Mouse (Mus musculus): ENCODE results near the gene Gch1. TPM values are rescaled to one million over a fixed set of nuclear protein-coding genes. Genes with fewer than 3 reads are reported as not detected.

Gene Gch1
- polyA plus RNA-seq, 1 experiment from 2014 or later = 3.2 TPM

DNA sequence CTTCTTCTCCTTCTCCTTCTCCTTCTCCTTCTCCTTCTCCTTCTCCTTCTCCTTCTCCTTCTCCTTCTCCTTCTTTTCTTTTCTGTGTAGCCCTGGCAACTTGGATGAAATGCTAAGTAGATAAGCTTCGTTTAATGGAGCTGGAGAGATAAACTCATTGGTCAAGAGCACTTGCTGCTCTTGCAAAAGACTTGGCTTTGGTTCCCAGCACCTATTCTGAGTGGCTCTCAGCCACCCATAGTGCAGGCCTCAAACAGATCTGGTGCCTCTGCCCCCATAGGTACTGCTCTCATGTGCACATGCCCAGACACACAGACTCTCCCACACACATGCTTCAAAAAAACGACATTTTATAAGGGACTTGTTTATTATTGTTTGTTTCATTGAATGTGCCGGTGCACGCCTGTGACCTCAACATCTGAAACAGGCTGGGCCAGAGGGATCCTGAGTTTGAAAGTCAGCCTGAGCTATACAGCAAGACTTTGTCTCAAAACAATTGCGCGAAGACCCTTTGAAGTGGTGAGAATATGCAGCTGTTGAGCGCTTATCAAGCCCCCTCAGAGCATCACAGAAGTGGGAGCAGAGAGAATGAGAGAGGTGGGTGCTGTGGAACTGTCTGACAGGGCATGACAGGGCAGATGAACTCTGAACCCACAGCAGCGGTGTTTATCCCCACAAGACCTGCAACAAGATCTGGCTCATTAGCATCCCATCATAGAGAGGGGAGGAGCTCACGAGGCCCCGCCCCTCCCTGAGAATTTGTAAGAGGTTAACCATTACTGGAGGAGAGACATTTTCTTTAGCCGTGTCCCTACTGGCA is 33.6 kb upstream of the Gch1 start:
- Histone ChIP-seq H3K9me3 (replicated peaks) (no peaks in the 10 kb centered on the region), H3K9ac (no peak overlapping the region), H3K27me3 (no peaks in the 10 kb centered on the region), H3K4me1 (replicated peaks) (peaks cover 14% of the 10 kb centered on the region), H3K4me2 (no peak overlapping the region), H3K27ac (no peak overlapping the region), H3K36me3 (no peaks in the 10 kb centered on the region), H3K4me3 (replicated peaks) (no peak overlapping the region)
- DNase-seq (peak; percentile 38), ATAC-seq (ENCODE audit: low read depth) (no peak)
- 74% methylated on average over 11 of the region's 11 CpGs for WGBS (ENCODE audit: insufficient replicate concordance)

DNA sequence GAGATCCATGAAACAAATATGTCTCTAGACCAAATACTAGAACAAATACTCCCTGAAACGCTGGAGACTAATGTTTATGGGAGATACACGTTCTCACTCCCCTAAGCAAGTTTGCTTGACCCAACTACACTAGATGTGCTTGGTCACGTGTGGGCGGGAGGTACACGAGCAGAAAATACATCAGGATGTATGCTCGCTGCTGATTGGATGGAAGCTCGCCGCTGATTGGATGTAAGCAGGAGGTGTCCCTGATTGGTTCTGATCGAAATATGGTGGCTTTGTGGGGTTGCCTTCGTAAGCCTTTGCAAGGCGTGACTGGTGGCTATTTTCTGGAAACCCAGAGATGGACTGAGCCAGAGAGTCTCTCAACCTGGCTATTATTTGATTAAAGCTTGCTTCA is 32.4 kb upstream of the Gch1 start:
- WGBS (ENCODE audit: insufficient replicate concordance) = 71% methylated on average over 11 of the region's 11 CpGs
- no peak for DNase-seq
- Histone ChIP-seq H3K9me3 (replicated peaks) (no peaks in the 10 kb centered on the region), H3K9ac (no peak overlapping the region), H3K4me2 (no peak overlapping the region), H3K36me3 (no peaks in the 10 kb centered on the region), H3K27me3 (0 out of 2 replicates have a peak, but pooled peaks cover under 1% of the 10 kb centered on the region), H3K4me3 (replicated peaks) (no peak overlapping the region), H3K27ac (no peak overlapping the region), H3K4me1 (replicated peaks) (peaks cover 14% of the 10 kb centered on the region)
- ATAC-seq (ENCODE audit: low read depth) = no peak

DNA sequence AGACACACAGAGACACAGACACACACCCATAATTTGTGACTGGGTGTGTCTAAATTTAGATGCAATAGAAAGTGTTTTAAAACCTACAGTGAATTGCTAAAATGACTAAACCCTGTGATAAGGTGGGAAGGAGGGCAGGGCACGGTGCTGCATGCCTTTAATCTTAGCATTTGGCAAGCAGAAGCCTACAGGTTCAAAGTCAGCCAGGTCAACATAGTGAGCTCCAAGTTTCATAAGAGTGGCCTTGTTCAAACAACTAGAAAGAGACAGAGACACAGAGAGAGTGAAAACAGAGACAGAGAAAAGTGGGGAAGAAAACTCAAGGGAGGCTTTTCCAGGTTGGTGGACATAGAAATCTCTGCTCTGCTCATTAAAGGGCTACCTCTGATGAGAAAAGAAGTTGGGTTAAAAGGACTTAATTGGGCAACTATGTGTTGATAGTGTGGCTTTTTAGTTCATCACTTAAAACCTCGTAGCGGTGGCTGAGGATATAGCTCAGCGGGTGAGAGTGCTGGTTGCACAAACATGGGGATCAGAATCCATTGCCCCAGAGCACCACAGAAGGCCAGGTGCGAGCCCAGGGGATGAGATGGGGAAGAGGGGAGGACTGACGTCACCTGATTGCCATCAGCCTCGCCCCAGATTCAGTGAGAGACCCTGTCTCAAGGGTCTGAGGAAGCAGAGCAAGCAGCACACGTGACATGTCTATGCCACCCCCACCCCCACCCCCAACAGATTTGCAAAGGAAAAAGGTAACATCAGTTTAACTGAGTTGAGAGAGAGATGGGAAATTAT is 31.2 kb upstream of the Gch1 start:
- DNase-seq (no peak), ATAC-seq (ENCODE audit: low read depth) (no peak)
- Histone ChIP-seq H3K4me3 (replicated peaks) (no peak overlapping the region), H3K9me3 (replicated peaks) (no peaks in the 10 kb centered on the region), H3K4me1 (replicated peaks) (peaks cover 14% of the 10 kb centered on the region), H3K27me3 (0 out of 2 replicates have a peak, but pooled peaks cover 3% of the 10 kb centered on the region), H3K4me2 (no peak overlapping the region), H3K36me3 (no peaks in the 10 kb centered on the region), H3K9ac (no peak overlapping the region), H3K27ac (no peak overlapping the region)
- 60% methylated on average over 8 of the region's 8 CpGs for WGBS (ENCODE audit: insufficient replicate concordance)

DNA sequence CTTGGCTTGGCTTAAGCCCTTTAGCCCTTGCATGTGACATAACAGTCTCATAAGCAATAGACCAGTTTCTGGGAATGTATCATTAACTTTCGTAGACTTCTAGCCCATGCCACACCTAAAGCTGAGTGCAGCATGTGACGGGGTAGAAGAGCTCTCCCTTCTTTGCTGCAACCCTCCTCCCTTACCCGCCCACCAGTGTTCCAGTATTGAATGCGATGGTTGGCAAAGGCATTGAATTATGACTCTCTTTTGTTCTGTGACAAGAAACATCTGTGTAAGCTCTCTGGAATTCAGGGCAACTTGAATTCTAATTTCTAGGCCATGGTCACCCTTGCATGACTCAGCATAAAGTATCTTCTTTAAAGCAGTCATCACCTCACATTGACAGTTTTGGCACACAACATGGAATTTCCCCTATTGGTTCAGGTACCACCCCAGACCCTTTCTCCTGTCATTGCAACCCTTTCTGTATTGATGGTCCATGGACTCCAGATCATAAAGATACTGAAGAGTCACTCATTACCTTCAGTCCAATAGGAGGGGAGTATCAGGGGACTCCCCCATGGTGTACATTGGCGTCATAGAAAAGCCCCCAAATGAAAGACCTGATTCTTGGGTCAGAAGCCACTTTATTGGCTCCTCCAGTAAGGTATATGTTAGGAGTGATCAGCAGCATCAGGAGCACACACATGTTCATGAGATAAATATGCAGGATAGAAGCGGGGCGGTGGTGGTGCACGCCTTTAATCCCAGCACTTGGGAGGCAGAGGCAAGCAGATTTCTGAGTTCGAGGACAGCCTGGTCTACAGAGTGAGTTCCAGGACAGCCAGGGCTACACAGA is 29.8 kb upstream of the Gch1 start:
- ATAC-seq (ENCODE audit: low read depth) = no peak
- no peak for DNase-seq
- H3K4me3 ChIP-seq (replicated peaks) = no peak overlapping the region
- 0 out of 2 replicates have a peak, but pooled peaks cover 3% of the 10 kb centered on the region for H3K27me3 ChIP-seq
- no peak overlapping the region for H3K4me2 ChIP-seq
- peaks cover 14% of the 10 kb centered on the region for H3K4me1 ChIP-seq (replicated peaks)
- H3K36me3 ChIP-seq = no peaks in the 10 kb centered on the region
- WGBS (ENCODE audit: insufficient replicate concordance) = 79% methylated on average over 9 of the region's 9 CpGs
- H3K9ac ChIP-seq = no peak overlapping the region
- H3K27ac ChIP-seq = no peak overlapping the region
- H3K9me3 ChIP-seq (replicated peaks) = no peaks in the 10 kb centered on the region

DNA sequence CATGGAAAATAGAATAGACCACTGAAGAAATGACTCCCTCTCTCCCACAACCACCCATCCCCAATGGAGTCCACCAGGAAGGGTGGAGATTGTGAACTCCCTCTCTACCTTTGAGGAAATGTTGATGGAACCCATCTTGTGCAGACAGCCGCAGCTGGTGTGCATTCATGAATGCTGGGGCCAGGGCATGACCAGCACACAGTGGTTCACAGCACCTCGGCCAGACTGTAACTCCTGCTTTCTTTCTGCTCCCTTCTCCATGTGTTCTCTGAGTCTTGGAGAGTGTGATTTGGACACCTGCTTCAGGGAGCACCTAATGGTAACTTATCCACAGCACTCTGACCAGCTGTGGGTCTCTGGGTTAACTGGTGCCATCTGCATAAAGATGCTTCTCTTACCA is 27.3 kb upstream of the Gch1 start:
- no peak for DNase-seq

DNA sequence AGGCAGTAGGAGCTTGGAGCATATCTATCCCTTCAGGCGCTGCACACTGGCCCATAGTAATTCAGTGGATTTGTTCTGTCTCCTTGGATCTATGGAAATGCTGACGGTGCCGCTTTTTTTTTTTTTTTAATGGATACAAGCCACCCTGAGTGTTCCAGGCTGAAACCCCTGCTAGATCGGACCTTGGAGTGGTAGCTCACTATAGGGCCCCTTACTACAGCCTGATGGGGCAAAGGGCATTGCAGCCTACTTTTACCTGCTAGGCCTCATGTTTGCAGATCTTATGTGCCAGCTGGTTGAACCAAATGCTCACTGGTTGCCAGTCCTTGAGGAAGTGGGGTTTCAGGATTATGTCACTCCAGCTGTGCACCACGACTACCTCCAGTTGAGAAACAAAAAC is 25.2 kb upstream of the Gch1 start:
- Histone ChIP-seq H3K4me2 (no peak overlapping the region), H3K27me3 (peaks cover 8% of the 10 kb centered on the region; the same call in 1 of the 2 replicates), H3K4me3 (replicated peaks) (no peak overlapping the region), H3K27ac (no peak overlapping the region), H3K36me3 (no peaks in the 10 kb centered on the region), H3K4me1 (replicated peaks) (peaks cover 4% of the 10 kb centered on the region; the same call in 1 of the 2 replicates), H3K9me3 (replicated peaks) (no peaks in the 10 kb centered on the region), H3K9ac (no peak overlapping the region)
- ATAC-seq (ENCODE audit: low read depth) = no peak
- WGBS (ENCODE audit: insufficient replicate concordance) = 64% methylated on average over 5 of the region's 5 CpGs
- no peak for DNase-seq

More for the DNA sequence above, 27.3 kb upstream of the Gch1 start:
- Histone ChIP-seq H3K9me3 (replicated peaks) (no peaks in the 10 kb centered on the region), H3K36me3 (no peaks in the 10 kb centered on the region), H3K27ac (no peak overlapping the region), H3K4me1 (replicated peaks) (peaks cover 5% of the 10 kb centered on the region; the same call in 1 of the 2 replicates), H3K4me2 (no peak overlapping the region), H3K9ac (no peak overlapping the region), H3K27me3 (peaks cover 8% of the 10 kb centered on the region; the same call in 1 of the 2 replicates), H3K4me3 (replicated peaks) (no peak overlapping the region)
- 65% methylated on average over 2 of the region's 2 CpGs for WGBS (ENCODE audit: insufficient replicate concordance)
- no peak for ATAC-seq (ENCODE audit: low read depth)

DNA sequence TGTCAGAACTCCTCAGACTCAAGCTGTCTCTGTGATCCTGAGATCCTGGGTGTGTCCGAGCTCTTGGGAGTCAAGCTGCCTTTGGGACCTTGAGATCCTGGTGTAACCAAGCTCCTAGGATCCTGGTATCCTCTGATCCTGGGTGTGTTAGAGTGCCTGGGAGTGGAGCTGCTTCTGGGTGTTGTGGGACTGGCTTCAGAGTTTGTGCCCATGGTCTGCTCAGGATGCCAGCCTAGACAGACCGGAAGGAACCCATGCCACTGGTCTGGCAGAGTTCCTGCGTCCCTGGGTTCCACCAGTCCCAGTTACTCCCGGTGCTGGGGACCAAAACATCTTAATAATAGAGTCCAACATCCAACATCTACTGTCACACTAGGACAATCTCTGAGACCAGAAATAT is 24.1 kb upstream of the Gch1 start:
- H3K9ac ChIP-seq = no peak overlapping the region
- ATAC-seq (ENCODE audit: low read depth) = no peak

DNA sequence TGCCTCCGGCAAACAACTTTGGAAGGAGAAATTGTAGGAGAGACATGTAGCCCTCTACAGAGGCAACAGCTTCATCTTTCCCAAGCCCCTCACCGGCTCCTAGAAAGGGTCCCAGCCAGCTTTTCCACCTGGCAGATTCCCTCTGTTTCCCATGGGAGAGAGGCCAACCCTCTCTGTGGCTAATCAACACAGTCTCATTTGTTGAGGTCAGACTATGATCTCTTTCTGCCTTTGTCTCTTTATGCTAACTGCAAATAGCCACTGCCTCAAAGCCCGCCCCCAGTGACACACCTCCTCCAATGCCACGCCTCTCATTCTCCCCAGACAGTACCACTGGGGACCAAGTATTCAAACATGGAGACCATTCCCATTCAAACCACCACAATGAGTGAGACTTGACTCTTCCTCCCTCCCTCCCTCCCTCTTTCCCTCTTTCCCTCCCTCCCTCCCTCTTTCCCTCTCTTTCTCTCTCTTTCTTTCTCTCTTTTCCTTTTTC is 20.5 kb upstream of the Gch1 start:
- no peak overlapping the region for H3K27ac ChIP-seq
- 77% methylated on average over 4 of the region's 4 CpGs for WGBS (ENCODE audit: insufficient replicate concordance)

More for the DNA sequence above, 24.1 kb upstream of the Gch1 start:
- Histone ChIP-seq H3K4me3 (replicated peaks) (no peak overlapping the region), H3K4me1 (replicated peaks) (0 out of 2 replicates have a peak, but pooled peaks cover 4% of the 10 kb centered on the region), H3K27ac (no peak overlapping the region), H3K36me3 (no peaks in the 10 kb centered on the region), H3K4me2 (no peak overlapping the region), H3K9me3 (replicated peaks) (no peaks in the 10 kb centered on the region), H3K27me3 (peaks cover 8% of the 10 kb centered on the region; the same call in 1 of the 2 replicates)
- DNase-seq = no peak
- 59% methylated on average over 4 of the region's 4 CpGs for WGBS (ENCODE audit: insufficient replicate concordance)

DNA sequence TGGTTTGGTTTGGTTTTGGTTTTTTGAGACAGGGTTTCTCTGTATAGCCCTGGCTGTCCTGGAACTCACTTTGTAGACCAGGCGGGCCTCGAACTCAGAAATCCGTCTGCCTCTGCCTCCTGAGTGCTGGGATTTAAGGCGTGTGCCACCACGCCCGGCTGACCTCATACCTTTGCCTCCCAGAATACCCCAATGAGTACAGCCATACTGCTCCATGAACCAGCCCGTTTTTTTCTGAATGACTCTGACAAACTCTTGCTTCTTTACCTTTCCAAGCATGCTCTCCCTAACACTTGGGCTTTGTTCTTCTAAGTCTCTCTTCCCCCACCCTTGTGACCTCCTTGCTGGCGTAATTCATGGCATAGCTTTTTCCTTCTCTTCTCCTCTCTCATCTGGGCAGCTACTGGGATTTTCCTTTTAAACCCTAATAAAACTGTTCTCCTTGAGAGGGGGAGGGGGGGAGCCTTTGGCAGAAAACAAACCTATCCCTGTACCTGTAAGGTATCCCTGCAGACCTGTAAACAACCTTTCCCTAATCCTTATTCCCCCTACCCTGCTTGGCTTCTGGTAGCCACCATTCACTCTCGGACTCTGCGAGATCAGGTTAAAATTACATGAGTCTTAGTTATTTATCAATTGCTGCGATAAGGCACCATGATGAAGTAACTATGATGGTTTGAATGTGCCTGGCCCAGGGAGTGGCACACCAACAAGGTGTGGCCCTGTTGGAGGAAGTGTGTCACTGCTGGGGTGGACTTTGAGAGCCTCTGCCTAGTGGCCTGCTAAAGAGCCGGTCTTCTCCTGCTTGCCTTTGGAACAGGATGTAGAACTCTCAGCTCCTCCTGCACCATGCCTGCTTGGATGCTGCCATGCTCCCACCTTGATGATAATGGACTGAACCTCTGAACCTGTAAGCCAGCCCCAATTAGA is 19.6 kb upstream of the Gch1 start:
- H3K27me3 ChIP-seq = peaks cover 5% of the 10 kb centered on the region; the same call in 1 of the 2 replicates
- DNase-seq (no peak), ATAC-seq (ENCODE audit: low read depth) (no peak)

More for the DNA sequence above, 20.5 kb upstream of the Gch1 start:
- H3K27me3 ChIP-seq = peaks cover 5% of the 10 kb centered on the region; the same call in 1 of the 2 replicates
- H3K9ac ChIP-seq = no peak overlapping the region
- no peak overlapping the region for H3K4me2 ChIP-seq
- H3K4me3 ChIP-seq (replicated peaks) = no peak overlapping the region
- H3K9me3 ChIP-seq (replicated peaks) = no peaks in the 10 kb centered on the region
- H3K4me1 ChIP-seq (replicated peaks) = peaks cover 4% of the 10 kb centered on the region; the same call in 1 of the 2 replicates
- H3K36me3 ChIP-seq = no peaks in the 10 kb centered on the region
- DNase-seq = no peak
- ATAC-seq (ENCODE audit: low read depth) = no peak

DNA sequence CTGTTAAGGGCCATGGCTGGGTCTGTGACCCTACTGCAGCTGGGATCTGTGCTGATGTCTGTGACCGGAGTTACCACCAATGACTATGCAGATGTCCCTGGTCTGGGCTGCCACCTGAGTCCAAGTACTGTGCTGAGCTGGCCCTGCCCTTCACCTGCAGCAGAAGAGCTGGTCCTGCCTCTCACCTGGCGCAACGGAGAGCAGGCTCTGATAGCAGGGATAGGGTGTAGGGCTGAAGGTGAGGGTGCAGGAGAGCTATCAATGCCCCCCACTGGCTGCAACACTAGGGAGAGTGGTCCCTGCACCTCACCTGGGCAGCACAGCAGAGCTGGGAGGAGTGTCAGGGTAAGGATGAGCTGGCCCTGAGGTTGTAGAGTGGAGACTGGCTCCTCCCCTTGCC is 17.4 kb upstream of the Gch1 start:
- Histone ChIP-seq H3K9me3 (replicated peaks) (no peaks in the 10 kb centered on the region), H3K36me3 (no peaks in the 10 kb centered on the region), H3K27me3 (no peaks in the 10 kb centered on the region), H3K4me2 (no peak overlapping the region), H3K4me1 (replicated peaks) (peaks cover 11% of the 10 kb centered on the region), H3K27ac (no peak overlapping the region), H3K4me3 (replicated peaks) (no peak overlapping the region), H3K9ac (no peak overlapping the region)
- no peak for DNase-seq
- WGBS (ENCODE audit: insufficient replicate concordance) = 70% methylated on average over 3 of the region's 3 CpGs
- no peak for ATAC-seq (ENCODE audit: low read depth)

More for the DNA sequence above, 19.6 kb upstream of the Gch1 start:
- no peak overlapping the region for H3K4me3 ChIP-seq (replicated peaks)
- H3K4me1 ChIP-seq (replicated peaks) = peaks cover 4% of the 10 kb centered on the region; the same call in 1 of the 2 replicates
- 72% methylated on average over 12 of the region's 12 CpGs for WGBS (ENCODE audit: insufficient replicate concordance)
- no peak overlapping the region for H3K27ac ChIP-seq
- H3K9ac ChIP-seq = no peak overlapping the region
- H3K9me3 ChIP-seq (replicated peaks) = no peaks in the 10 kb centered on the region
- H3K4me2 ChIP-seq = no peak overlapping the region
- H3K36me3 ChIP-seq = no peaks in the 10 kb centered on the region

Data from liver, embryonic 13.5 days (tissue).